Mouse (Mus musculus): ENCODE data around the gene Ube2h. TPM values are rescaled to one million over a fixed set of nuclear protein-coding genes. Genes with fewer than 3 reads are reported as not detected.

Ube2h gene
- polyA plus RNA-seq, 1 experiment from 2014 or later = 41.9 TPM

DNA sequence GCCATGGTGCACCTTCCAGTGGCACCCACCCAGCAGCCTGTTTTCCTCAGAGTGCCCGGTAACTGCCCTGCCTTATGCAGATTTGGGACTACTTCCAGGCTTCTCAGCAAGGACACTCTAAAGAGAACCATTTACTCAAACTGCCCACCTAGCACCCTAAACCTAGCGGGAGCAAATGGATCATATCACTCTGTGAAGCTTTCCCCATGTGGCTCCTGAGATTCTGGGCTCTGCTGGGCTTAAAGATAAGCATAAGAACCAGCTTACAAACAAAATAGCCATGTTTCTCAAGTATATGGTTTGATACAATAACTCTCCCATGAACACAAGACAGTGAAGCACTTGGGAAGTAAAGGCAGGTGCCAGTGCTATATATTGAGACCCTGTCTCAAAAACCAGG, 11.8 kb downstream of the Ube2h start:
- H3K4me3 ChIP-seq (replicated peaks) = no peak overlapping the region
- no peaks in the 10 kb centered on the region for H3K27me3 ChIP-seq (replicated peaks)
- ATAC-seq (ENCODE audit: insufficient read depth, low FRiP score, low read depth) = no peak
- H3K27ac ChIP-seq = no peak overlapping the region
- peaks cover 8% of the 10 kb centered on the region for H3K36me3 ChIP-seq
- WGBS = 89% methylated on average over 2 of the region's 2 CpGs
- H3K9me3 ChIP-seq = no peaks in the 10 kb centered on the region
- 0 out of 2 replicates have a peak, but pooled peaks cover 3% of the 10 kb centered on the region for H3K4me1 ChIP-seq
- H3K4me2 ChIP-seq = no peak overlapping the region
- no peak overlapping the region for H3K9ac ChIP-seq

- H3K36me3 ChIP-seq = peaks cover 9% of the 10 kb centered on the region; the same call in 1 of the 2 replicates
- no peak for ATAC-seq (ENCODE audit: insufficient read depth, low FRiP score, low read depth)
- no peak overlapping the region for H3K4me3 ChIP-seq (replicated peaks)
- no peak overlapping the region for H3K9ac ChIP-seq
- H3K4me2 ChIP-seq = no peak overlapping the region
- no peaks in the 10 kb centered on the region for H3K4me1 ChIP-seq
- no peaks in the 10 kb centered on the region for H3K9me3 ChIP-seq
- no peaks in the 10 kb centered on the region for H3K27me3 ChIP-seq (replicated peaks)
- no peak overlapping the region for H3K27ac ChIP-seq
- WGBS = 94% methylated on average over 6 of the region's 6 CpGs
Observed at GRCm38 (mm10) chr6:30287958-30288357, 16.4 kb downstream of the Ube2h start.

DNA sequence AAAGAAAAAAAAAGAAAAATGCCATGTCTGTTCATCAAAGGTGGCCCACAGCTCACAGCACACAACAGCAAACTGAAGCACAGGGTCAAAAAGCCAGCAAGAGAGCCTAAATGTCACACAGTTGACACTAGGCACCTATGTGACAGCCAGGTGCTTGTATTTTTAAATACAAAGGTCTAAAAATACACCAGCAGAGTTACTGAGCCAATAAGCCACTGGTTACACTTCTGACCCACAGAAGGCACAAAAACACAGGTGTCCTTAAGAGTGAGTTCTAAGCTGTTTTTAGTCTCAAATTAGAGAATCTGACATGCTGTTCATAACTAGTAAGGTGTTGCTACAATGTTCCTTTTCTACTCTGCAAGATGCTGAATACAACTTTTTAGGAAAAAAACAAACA, 17.7 kb downstream of the Ube2h start:
- H3K9me3 ChIP-seq = no peaks in the 10 kb centered on the region
- no peak overlapping the region for H3K4me2 ChIP-seq
- no peak overlapping the region for H3K9ac ChIP-seq
- H3K4me3 ChIP-seq (replicated peaks) = no peak overlapping the region
- no peaks in the 10 kb centered on the region for H3K27me3 ChIP-seq (replicated peaks)
- H3K36me3 ChIP-seq = peaks cover 6% of the 10 kb centered on the region; the same call in 1 of the 2 replicates
- H3K4me1 ChIP-seq = no peaks in the 10 kb centered on the region
- H3K27ac ChIP-seq = no peak overlapping the region
- no peak for ATAC-seq (ENCODE audit: insufficient read depth, low FRiP score, low read depth)

GRCm38 (mm10) chr6:30284177-30284576, 20.2 kb downstream of the Ube2h start:
- Histone ChIP-seq H3K27me3 (replicated peaks) (no peaks in the 10 kb centered on the region), H3K4me2 (no peak overlapping the region), H3K4me1 (no peaks in the 10 kb centered on the region), H3K4me3 (replicated peaks) (no peak overlapping the region), H3K27ac (no peak overlapping the region), H3K9me3 (no peaks in the 10 kb centered on the region), H3K36me3 (peaks cover 6% of the 10 kb centered on the region; the same call in 1 of the 2 replicates), H3K9ac (no peak overlapping the region)
- no peak for ATAC-seq (ENCODE audit: insufficient read depth, low FRiP score, low read depth)

DNA sequence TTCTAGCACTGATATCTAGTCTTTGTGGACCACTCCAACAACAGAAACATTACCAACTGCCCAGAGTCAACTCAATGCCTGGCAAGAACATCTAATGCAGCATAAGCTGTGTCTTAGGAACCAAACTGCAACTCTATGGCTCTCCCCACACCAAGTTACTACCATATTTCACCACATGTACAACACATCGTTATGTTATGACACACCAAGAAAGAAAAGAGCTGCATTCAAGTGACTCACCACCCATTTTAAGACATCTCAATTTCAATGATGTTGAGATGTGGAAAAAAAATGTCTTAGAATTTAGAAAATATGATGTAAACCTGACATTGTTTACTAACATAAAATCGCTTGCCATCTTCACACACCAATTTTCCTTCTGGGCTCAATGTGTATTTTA, 22.0 kb downstream of the Ube2h start:
- H3K36me3 ChIP-seq = peaks cover 14% of the 10 kb centered on the region
- no peak for ATAC-seq (ENCODE audit: insufficient read depth, low FRiP score, low read depth)

DNA sequence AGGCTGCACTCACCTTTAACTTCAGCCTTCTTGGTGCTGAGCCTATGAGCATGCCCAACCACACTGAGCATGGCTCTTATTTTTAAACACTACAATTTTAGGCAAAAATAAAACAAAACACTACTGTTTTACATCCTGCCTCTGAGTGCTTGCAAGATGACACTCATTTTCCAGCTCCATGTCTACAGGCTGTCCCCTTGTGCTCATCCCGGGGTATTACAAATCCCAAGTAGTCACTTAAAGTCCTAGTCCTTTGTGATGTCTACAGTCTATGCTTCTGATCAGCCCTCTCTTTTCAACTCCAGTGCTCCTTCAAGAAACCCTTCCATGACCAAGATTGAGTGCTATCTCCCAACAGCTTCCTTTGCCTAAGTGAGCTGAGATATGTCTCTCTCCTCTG, 26.0 kb downstream of the Ube2h start:
- Histone ChIP-seq H3K4me2 (no peak overlapping the region), H3K36me3 (peaks cover 15% of the 10 kb centered on the region), H3K27ac (no peak overlapping the region), H3K9me3 (no peaks in the 10 kb centered on the region), H3K4me1 (no peaks in the 10 kb centered on the region), H3K9ac (no peak overlapping the region), H3K4me3 (replicated peaks) (no peak overlapping the region), H3K27me3 (replicated peaks) (no peaks in the 10 kb centered on the region)
- ATAC-seq (ENCODE audit: insufficient read depth, low FRiP score, low read depth) = no peak
- 69% methylated on average over 1 of the region's 1 CpGs for whole genome bisulfite sequencing

More for the DNA sequence above, 22.0 kb downstream of the Ube2h start:
- Histone ChIP-seq H3K4me1 (no peaks in the 10 kb centered on the region), H3K9me3 (no peaks in the 10 kb centered on the region), H3K4me3 (replicated peaks) (no peak overlapping the region), H3K27ac (no peak overlapping the region), H3K27me3 (replicated peaks) (no peaks in the 10 kb centered on the region), H3K9ac (no peak overlapping the region), H3K4me2 (no peak overlapping the region)
- 88% methylated on average over 2 of the region's 2 CpGs for WGBS

DNA sequence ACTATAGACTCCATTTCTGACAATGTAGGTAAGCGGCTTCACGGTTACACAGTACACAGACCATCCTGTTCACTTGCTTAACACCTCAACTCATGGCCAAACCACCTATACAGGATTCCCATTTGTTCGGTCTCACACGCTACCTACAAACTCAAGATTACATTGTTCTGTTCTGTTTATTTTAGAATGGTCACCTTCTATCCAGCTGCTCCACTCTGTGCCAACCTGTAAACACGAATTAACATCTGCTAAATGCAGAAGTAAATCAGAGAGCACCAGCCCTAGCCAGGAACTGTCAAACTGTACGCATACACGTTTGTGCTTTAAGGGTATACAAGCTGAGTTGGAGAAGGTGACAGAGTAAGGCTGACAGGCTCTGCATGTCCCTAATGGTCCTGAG, 27.5 kb downstream of the Ube2h start:
- H3K9me3 ChIP-seq = no peaks in the 10 kb centered on the region
- no peaks in the 10 kb centered on the region for H3K27me3 ChIP-seq (replicated peaks)
- 70% methylated on average over 7 of the region's 7 CpGs for WGBS
- no peak overlapping the region for H3K9ac ChIP-seq
- H3K27ac ChIP-seq = no peak overlapping the region
- H3K36me3 ChIP-seq = peaks cover 16% of the 10 kb centered on the region
- no peaks in the 10 kb centered on the region for H3K4me1 ChIP-seq
- ATAC-seq (ENCODE audit: insufficient read depth, low FRiP score, low read depth) = peak; percentile 56
- no peak overlapping the region for H3K4me2 ChIP-seq
- H3K4me3 ChIP-seq (replicated peaks) = no peak overlapping the region

DNA sequence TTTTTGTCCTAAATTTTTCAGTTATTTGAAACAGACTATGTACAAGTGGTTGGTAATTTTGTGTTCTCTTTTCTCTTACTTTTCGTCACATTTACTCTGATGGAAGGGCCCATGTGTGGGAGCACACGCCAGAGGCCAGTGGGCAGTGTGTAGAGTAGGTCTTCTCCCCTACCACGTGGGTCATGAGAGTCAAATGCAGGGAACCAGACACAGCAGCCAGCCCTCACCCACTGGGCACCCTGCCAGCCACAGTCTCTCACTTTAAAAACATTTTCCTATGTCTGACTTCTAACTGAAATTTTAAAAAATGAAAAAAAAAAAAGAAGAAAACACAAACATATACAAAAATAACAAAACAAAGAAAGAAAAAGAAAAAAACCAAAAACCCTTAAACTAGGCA, 28.0 kb downstream of the Ube2h start:
- Histone ChIP-seq H3K36me3 (peaks cover 19% of the 10 kb centered on the region), H3K9me3 (no peaks in the 10 kb centered on the region), H3K27ac (no peak overlapping the region), H3K9ac (no peak overlapping the region), H3K4me2 (no peak overlapping the region), H3K27me3 (replicated peaks) (no peaks in the 10 kb centered on the region), H3K4me3 (replicated peaks) (no peak overlapping the region), H3K4me1 (no peaks in the 10 kb centered on the region)
- no peak for ATAC-seq (ENCODE audit: insufficient read depth, low FRiP score, low read depth)
- 59% methylated on average over 3 of the region's 3 CpGs for WGBS

GRCm38 (mm10) chr6:30275159-30275847, 29.0 kb downstream of the Ube2h start:
- 72% methylated on average over 5 of the region's 5 CpGs for WGBS
- ATAC-seq (ENCODE audit: insufficient read depth, low FRiP score, low read depth) = no peak
- Histone ChIP-seq H3K9me3 (no peaks in the 10 kb centered on the region), H3K36me3 (peaks cover 19% of the 10 kb centered on the region), H3K27ac (no peak overlapping the region), H3K4me3 (replicated peaks) (no peak overlapping the region), H3K4me1 (no peaks in the 10 kb centered on the region), H3K27me3 (replicated peaks) (no peaks in the 10 kb centered on the region), H3K4me2 (no peak overlapping the region), H3K9ac (no peak overlapping the region)

GRCm38 (mm10) chr6:30272911-30273310, 31.4 kb downstream of the Ube2h start:
- 67% methylated on average over 3 of the region's 3 CpGs for WGBS
- no peaks in the 10 kb centered on the region for H3K4me1 ChIP-seq
- no peak overlapping the region for H3K4me2 ChIP-seq
- no peak overlapping the region for H3K4me3 ChIP-seq (replicated peaks)
- no peak for ATAC-seq (ENCODE audit: insufficient read depth, low FRiP score, low read depth)
- H3K9me3 ChIP-seq = no peaks in the 10 kb centered on the region
- H3K27me3 ChIP-seq (replicated peaks) = no peaks in the 10 kb centered on the region
- H3K9ac ChIP-seq = no peak overlapping the region
- no peak overlapping the region for H3K27ac ChIP-seq
- H3K36me3 ChIP-seq = 0 out of 2 replicates have a peak, but pooled peaks cover 14% of the 10 kb centered on the region

GRCm38 (mm10) chr6:30272338-30272905, 31.9 kb downstream of the Ube2h start:
- no peak overlapping the region for H3K4me3 ChIP-seq (replicated peaks)
- no peaks in the 10 kb centered on the region for H3K9me3 ChIP-seq
- no peaks in the 10 kb centered on the region for H3K27me3 ChIP-seq (replicated peaks)
- ATAC-seq (ENCODE audit: insufficient read depth, low FRiP score, low read depth) = no peak
- H3K4me1 ChIP-seq = no peaks in the 10 kb centered on the region
- no peak overlapping the region for H3K9ac ChIP-seq
- 87% methylated on average over 11 of the region's 11 CpGs for WGBS
- peaks cover 18% of the 10 kb centered on the region; the same call in 1 of the 2 replicates for H3K36me3 ChIP-seq
- no peak overlapping the region for H3K27ac ChIP-seq
- H3K4me2 ChIP-seq = no peak overlapping the region

DNA sequence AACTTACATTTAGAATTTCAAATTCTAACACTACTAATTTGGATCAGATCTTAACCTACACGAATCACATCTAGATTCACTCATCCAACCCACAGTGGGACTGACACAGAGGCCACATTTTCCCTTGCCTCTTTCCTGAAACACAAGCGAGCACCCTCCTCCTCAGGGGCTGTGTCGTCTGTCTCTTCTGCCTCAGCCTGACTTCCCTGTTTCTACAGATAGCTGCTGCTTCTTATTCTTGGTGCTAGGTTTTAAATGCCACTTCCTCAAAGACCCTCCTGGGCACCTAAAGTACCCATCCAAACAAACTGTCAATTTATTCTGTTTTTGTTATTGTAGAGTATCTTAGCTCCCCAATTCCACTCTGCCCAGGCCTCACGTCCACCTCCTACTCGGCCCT, 34.5 kb downstream of the Ube2h start:
- H3K4me3 ChIP-seq (replicated peaks) = no peak overlapping the region
- H3K9ac ChIP-seq = no peak overlapping the region
- no peak overlapping the region for H3K4me2 ChIP-seq
- H3K27ac ChIP-seq = no peak overlapping the region
- WGBS = 81% methylated on average over 5 of the region's 5 CpGs
- ATAC-seq (ENCODE audit: insufficient read depth, low FRiP score, low read depth) = no peak
- H3K27me3 ChIP-seq (replicated peaks) = no peaks in the 10 kb centered on the region
- no peaks in the 10 kb centered on the region for H3K4me1 ChIP-seq
- H3K9me3 ChIP-seq = no peaks in the 10 kb centered on the region
- peaks cover 19% of the 10 kb centered on the region; the same call in 1 of the 2 replicates for H3K36me3 ChIP-seq

All from stomach, embryonic 15.5 days (tissue).